Mouse (Mus musculus) bone marrow macrophage, adult 2 months (primary cell): ENCODE results near the gene U2af2. TPM values are rescaled to one million over a fixed set of nuclear protein-coding genes. Genes with fewer than 3 reads are reported as not detected.
A peak's percentile ranks its signal among the peaks of the same experiment; 100 is the strongest.

ENCODE experiments used
- H3K27ac ChIP-seq: 2 replicates; pipeline ENCODE4 v1.5.1; 2012; ENCODE audit warnings: low read depth, low read length; ENCODE audit not compliant: insufficient read depth
- H3K4me1 ChIP-seq: 2 replicates; pipeline ENCODE4 v1.6.1; 2012; ENCODE audit warnings: low read length; ENCODE audit not compliant: control insufficient read depth, insufficient read depth
- H3K4me3 ChIP-seq: 2 replicates; pipeline ENCODE4 v1.5.1; 2012; ENCODE audit warnings: mild to moderate bottlenecking, low read length, moderate library complexity; ENCODE audit not compliant: insufficient read depth
- CTCF ChIP-seq: IDR thresholded peaks from 2 replicates; pipeline ENCODE4 v1.5.1; 2012; ENCODE audit warnings: low read depth, mild to moderate bottlenecking, low read length, moderate library complexity
- POLR2A ChIP-seq: IDR thresholded peaks from 2 replicates; pipeline ENCODE4 v1.6.1; 2012; ENCODE audit warnings: mild to moderate bottlenecking, low read depth, low read length, borderline replicate concordance
- polyA plus RNA-seq: library from polyadenylated mRNA; stranded (reverse); fragments of >200 nt; gene quantifications from 2 replicates; pipeline ENCODE4 v1.2.4, GENCODE M21; 2012; ENCODE audit not compliant: missing spikeins, insufficient read depth, insufficient read length

Gene U2af2
- 151 and 160 TPM in 2 replicates for polyA plus RNA-seq

DNA sequence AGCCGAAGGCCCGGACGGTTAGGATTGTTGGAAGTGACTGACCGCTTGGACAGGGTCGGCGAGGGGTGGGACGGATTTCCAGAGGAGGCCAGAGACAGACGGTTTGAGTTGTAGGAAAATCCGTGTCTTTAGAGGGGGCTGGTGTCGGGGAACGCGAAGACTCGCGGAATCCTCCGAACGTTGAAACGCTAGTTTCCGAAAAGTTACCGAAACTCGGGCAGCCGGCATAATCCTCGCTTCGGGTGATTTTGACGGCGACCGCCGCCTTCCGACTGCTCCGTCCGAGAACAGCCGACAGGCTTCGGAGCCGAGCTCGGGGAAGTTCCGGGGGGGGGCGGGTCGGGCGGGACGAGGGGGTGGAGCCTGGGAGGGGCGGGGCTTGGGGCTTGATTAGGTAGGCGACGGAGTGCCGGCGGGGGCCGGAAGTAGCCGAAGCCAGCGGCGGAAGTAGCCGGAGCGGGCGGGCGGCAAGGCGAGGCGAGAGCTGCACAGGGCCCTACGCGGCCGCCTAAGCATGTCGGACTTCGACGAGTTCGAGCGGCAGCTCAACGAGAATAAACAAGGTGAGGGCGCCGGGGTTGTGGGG lies at the start of gene U2af2:
U2af2 (plus strand) TSS at position 370 of the 586 bp plus-strand sequence.
- Histone ChIP-seq H3K4me3 (peak within 1 kb of the TSS; percentile 92), H3K27ac (peak within 1 kb of the TSS; percentile 98), H3K4me1 (peaks cover 47% of the 10 kb centered on the region)
- TF ChIP-seq POLR2A (no peak), CTCF (no peak)

DNA sequence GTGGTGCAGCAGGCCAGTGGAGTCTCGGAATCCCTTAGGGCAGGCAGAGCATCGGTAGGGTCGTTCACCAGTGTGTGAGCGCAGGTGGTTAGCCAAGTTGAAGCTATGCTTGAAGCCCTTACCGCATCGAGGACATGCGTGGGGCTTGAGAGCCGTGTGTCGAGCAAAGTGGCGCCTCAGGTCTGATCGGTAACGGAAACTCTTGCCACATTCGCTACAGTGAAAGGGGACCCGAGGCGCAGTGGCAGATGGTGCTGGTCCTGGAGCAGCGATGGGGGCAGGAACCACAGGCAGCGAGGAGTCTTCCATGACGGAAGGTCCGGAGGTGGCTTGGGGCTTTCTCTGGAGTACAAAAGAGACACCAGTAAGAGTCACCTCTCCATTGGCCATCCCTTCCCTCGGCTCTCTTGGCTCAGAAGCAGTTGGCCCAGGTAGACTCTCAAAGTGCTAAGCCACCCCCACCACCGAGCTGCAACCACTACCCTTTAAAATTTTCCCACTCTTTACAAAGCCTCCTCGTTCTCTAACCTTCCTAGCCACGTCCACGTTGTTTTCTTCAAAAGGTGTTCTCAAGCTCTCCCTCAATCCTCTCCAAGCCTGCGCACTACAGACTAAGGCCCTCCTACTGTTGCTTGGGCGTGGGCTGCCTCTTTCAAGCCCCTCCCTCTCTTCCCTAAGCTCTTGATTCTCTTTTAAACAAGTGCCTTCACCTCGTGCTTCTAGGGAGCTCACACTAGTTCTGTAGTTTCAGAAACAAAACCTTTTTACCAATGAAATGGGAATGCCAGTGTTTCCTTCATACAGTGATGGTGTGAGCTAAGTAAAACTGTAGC lies 49.0 kb upstream of the U2af2 start:
- Histone ChIP-seq H3K27ac (0 out of 2 replicates have a peak overlapping the region, but pooled peaks have one; percentile 4), H3K4me3 (no peak overlapping the region), H3K4me1 (peaks cover 11% of the 10 kb centered on the region)
- TF ChIP-seq CTCF, result no peak

DNA sequence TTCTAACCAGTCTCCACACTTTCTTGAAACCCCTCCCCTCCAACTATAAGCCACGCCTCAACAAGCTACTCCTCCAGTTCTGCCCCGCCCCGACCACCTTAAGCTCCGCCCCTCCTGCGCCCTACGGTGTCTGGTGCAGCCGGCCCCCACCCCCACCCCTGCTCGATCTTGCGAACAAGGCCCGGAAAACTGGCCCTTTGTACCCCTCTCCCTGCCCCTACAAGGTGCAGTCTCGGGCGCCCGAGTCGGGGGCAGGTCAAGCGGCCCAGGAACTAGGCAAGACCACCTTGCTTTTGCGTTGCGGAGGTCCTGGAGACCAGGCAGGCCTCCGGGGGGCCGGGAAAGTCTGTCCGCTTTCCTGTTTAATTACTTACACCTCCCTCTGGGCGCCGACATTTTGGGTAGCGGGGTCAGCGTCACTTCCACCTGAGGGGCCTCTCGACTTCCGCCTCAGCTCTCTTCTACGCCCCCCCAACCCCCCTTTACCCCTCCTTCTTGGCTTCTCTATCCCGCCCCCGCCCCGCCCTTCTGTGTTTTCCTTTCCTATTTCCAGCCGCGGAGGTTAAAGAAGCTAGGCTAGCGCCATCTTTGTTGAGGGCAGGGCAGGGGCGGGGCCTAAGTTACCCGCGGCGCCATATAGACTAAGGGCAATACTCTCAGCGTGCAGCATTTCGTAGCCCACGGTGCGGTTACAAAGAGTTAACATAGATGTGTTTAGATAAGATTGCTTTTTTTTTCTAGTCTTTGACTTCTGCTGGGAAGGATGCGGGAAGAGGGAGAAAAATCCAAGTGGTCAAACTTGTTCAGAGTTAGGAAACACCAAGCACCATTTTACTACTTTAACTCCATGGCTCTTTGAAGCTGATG lies 47.5 kb upstream of the U2af2 start, which contains the start of the genes Zfp524 and Fiz1:
Zfp524 (plus strand) TSS at position 165 of the 867 bp plus-strand sequence.
Fiz1 (minus strand) TSS at position 447 of the 867 bp plus-strand sequence.
- Histone ChIP-seq H3K4me1 (peaks cover 18% of the 10 kb centered on the region), H3K4me3 (peak within 1 kb of the TSS; percentile 97), H3K27ac (peak within 1 kb of the TSS; percentile 100)
- TF ChIP-seq POLR2A, result no peak; the same call in 1 of the 2 replicates

DNA sequence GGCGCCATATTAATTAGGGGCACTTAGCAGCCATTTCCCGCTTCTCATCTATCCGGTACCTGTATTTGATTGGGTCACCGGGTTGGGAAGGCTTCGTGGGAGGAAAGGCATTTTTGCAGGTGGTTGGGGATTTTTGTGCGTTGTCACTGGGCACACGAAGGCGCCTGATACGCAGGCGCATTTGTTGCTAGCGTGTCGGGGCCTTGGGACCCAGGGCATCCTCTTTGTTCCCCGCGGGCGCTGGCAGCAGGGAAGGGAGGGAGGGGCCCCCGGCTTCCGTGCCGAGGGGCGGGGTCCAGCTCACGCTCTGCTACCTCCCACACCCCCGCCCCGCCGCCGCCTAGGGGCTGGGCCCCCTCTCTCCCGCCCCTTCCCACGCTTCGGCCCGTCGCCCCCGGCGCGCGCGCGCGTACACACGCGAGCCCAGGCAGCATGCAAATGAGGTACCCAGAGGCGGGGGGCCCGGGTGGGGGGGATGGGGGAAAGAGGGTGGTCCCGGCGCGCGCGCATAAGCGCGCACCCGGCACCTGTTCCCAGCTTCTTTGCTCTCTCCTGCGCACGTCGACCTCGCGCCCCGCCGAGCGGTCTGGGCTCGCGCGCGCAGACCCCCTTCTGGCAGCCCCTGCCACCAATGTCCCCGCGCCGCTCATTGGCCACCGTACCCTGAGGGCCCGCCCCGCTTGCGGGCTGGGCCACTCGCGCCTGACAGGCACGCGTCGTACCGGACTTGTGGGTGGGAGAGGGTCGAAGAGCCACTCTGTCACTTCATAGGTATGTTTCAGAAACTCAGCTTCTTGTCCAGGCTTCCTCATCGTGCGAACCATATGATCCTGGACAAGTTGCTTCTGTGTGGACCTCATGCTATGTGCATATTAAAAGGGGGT lies 46.6 kb upstream of the U2af2 start, which contains the start of gene Gm44973:
Gm44973 (plus strand) TSS at position 379 of the 884 bp plus-strand sequence.
- Histone ChIP-seq H3K4me1 (peaks cover 18% of the 10 kb centered on the region), H3K4me3 (peak within 1 kb of the TSS; percentile 97), H3K27ac (peak within 1 kb of the TSS; percentile 100)
- no peak for TF ChIP-seq POLR2A
- no peak for TF ChIP-seq CTCF

DNA sequence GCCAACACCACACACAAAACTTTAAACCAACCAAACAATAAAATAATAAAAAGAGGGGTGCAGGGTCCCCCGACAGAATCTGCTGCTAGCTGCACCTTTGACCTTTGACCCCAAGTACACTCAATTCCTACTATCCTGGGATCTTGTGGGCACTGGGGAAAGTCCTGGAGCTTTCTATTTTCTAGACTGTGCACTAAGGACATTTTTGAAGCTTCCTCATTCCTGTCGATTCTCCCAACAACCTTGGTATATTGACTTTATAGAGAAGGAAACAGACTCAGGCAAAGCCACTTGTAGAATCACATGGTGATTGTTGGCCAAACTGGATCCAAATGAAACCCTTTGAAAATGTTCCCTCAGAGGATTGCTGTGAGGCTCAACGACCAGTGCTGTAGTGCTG lies 45.9 kb upstream of the U2af2 start:
- TF ChIP-seq CTCF (no peak), POLR2A (no peak)
- Histone ChIP-seq H3K27ac (peak overlapping the region; percentile 80), H3K4me1 (peaks cover 18% of the 10 kb centered on the region), H3K4me3 (peak overlapping the region; percentile 94)

DNA sequence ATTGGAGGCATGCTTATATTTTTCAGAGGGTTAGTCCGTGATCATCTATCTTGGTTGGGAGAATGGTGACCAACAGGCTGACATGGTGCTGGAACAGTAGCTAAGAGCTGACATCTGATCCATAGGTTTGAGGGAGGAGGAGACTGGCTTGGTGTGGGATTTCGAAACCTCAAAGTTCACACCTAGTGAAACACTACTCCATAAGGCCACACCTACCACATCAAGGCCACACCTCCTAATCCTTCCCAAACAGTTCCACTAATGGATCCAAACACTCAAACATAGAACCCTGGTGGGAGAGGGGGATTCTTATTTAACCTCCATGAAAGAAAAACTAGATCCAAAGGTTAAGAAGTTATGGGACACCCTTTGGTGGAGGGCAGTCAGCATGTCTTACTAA lies 45.0 kb upstream of the U2af2 start:
- Histone ChIP-seq H3K4me1 (peaks cover 24% of the 10 kb centered on the region), H3K4me3 (no peak overlapping the region), H3K27ac (no peak overlapping the region)
- TF ChIP-seq CTCF, result no peak
- no peak for TF ChIP-seq POLR2A

DNA sequence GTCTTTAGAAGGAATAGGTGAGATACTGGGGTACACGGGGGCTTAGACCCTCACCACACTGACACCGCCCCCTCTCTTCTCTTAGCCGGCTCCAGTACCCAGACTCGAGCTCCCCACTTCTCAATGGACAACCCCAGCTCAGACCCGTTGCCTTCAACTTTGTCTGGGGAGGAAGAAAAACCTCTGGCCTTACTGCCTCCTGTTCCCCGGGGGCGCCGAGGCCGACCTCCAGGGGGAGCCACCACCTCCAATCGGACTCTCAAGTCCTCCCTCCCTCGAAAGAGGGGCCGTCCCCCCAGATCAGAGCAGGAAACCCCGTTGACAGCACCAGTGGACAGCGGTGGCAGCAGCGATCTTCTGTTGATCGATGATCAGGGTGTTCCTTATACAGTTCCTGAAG lies 44.6 kb upstream of the U2af2 start:
- no peak for TF ChIP-seq CTCF
- no peak for TF ChIP-seq POLR2A
- no peak overlapping the region for H3K27ac ChIP-seq
- H3K4me3 ChIP-seq, result no peak overlapping the region
- peaks cover 24% of the 10 kb centered on the region for H3K4me1 ChIP-seq

DNA sequence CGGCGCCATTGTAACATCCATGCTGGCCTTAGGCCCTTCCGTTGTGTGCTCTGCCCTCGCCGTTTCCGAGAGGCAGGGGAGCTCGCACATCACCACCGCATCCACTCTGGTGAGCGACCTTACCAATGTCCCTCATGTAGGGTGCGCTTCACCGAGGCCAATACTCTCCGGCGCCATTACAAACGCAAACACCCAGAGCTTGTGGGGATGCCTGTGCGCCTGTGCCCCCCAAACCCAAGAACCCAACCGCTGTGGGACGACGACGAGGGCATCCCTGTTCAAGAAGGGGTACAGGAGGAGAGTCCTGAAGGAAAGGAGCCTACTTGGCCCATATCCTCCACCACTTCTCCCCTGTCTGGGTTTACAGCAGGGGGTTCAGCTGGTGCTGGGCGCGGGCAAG lies 44.0 kb upstream of the U2af2 start:
- Histone ChIP-seq H3K4me1 (peaks cover 23% of the 10 kb centered on the region), H3K27ac (no peak overlapping the region), H3K4me3 (no peak overlapping the region)
- TF ChIP-seq CTCF (no peak), POLR2A (no peak)

DNA sequence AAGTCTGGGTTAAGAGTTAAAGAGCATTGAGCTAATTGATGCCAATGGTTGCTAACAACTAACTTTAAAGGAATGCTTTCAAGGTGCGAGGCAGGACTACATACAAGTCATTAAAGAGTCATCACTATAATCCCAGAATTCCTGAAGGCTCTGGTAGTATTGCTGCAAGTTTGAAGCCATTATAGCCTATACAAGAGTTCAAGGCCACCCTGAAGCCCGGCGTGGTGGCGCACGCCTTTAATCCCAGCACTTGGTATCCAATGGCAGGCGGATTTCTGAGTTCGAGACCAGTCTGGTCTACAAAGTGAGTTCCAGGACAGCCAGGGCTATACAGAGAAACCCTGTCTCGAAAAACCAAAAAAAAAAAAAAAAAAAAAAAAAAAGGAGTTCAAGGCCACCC lies 42.4 kb upstream of the U2af2 start:
- Histone ChIP-seq H3K27ac (peak overlapping the region; percentile 88), H3K4me1 (peaks cover 18% of the 10 kb centered on the region)

More for the DNA sequence above, 42.4 kb upstream of the U2af2 start:
- peak overlapping the region; percentile 93 for H3K4me3 ChIP-seq
